Mouse (Mus musculus) liver, adult 2 months (tissue): Measurements from ENCODE around the gene Cd40lg.

ENCODE experiments used
- CTCF ChIP-seq: fragments of 200-500 bp; IDR thresholded peaks from 2 replicates; pipeline ENCODE4 v1.5.1; 2011; ENCODE audit warnings: low read depth, low read length, control low read depth
- POLR2A ChIP-seq: fragments of 200-500 bp; IDR thresholded peaks from 2 replicates; pipeline ENCODE4 v1.6.1; 2011; ENCODE audit warnings: low read length, control low read depth; ENCODE audit not compliant: insufficient read depth; ENCODE audit errors: extremely low read depth

DNA sequence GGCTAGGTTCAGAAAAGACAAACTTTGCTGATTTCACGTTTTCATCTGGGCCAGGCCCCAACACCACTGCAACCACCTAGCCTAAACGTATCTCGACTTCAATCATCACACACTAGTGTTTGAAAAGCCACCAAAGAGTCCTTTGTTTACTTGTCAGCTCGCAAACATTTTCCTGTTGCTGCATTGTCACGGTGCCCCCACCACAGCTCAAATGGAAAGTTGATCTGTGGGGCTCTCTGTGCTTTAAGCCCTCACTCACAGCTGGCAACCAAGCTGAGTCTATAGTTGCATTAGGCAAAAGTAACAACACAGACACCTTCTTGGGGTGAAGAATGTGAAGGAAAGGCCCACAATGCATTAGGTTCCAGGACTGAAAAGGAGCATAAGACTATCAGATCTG lies 4.3 kb downstream of the Cd40lg start:
- no peak for TF ChIP-seq CTCF
- no peak for TF ChIP-seq POLR2A
